Mouse (Mus musculus) colon, adult 2 months (tissue): ENCODE measurements around the gene Olfr926. TPM values are rescaled to one million over a fixed set of nuclear protein-coding genes. Genes with fewer than 3 reads are reported as not detected.

Experiments
- polyA plus RNA-seq: library from polyadenylated mRNA; depleted of rRNA; stranded (reverse); fragments of >200 nt; gene quantifications from 2 replicates; pipeline ENCODE4 v1.2.3, GENCODE M21; 2012; rRNA removed

Gene Olfr926
- not detected in 2 replicates for polyA plus RNA-seq

GRCm38 (mm10) chr9:38876826-38877225 lies at the start of gene Olfr926:
Gene Olfr926 (plus strand): TSS chr9:38877126.

GRCm38 (mm10) chr9:38844149-38844548 lies 32.8 kb upstream of the Olfr926 start, which contains the start of gene Olfr924:
Gene Olfr924 (plus strand): TSS chr9:38844449.

GRCm38 (mm10) chr9:38854760-38855159 lies 22.2 kb upstream of the Olfr926 start, which contains the start of gene Olfr26:
Gene Olfr26 (plus strand): TSS chr9:38855060.

Other genes with a start within 250 kb of the Olfr926 start
- not detected in 2 replicates for gene Olfr916, start 217.3 kb upstream of the Olfr926 start, polyA plus RNA-seq
- gene Olfr917, start 211.3 kb upstream of the Olfr926 start, polyA plus RNA-seq, result not detected in 2 replicates
- gene Olfr918, start 202.5 kb upstream of the Olfr926 start, polyA plus RNA-seq, result not detected in 2 replicates
- gene Olfr919, start 173.5 kb upstream of the Olfr926 start, polyA plus RNA-seq, result not detected in 2 replicates
- 10.5 and 11.0 TPM in 2 replicates for gene Vwa5a, start 158.9 kb upstream of the Olfr926 start, polyA plus RNA-seq
- gene Olfr920, start 124.8 kb upstream of the Olfr926 start, polyA plus RNA-seq, result 0.05 and 0.07 TPM in 2 replicates
- gene Olfr921, start 104.1 kb upstream of the Olfr926 start, polyA plus RNA-seq, result not detected in 2 replicates
- gene Olfr922, start 62.5 kb upstream of the Olfr926 start, polyA plus RNA-seq, result not detected in 2 replicates
- gene Olfr923, start 50.6 kb upstream of the Olfr926 start, polyA plus RNA-seq, result not detected in 2 replicates
- gene Olfr924, start 32.7 kb upstream of the Olfr926 start, polyA plus RNA-seq, result not detected in 2 replicates
- gene Olfr26, start 22.1 kb upstream of the Olfr926 start, polyA plus RNA-seq, result not detected in 2 replicates
- not detected in 2 replicates for gene Olfr930, start 52.7 kb downstream of the Olfr926 start, polyA plus RNA-seq
- gene Olfr933, start 95.2 kb downstream of the Olfr926 start, polyA plus RNA-seq, result not detected in 2 replicates
- not detected in 2 replicates for gene Olfr934, start 111.2 kb downstream of the Olfr926 start, polyA plus RNA-seq
- gene Olfr935, start 122.6 kb downstream of the Olfr926 start, polyA plus RNA-seq, result not detected in 2 replicates
- gene Olfr146, start 146.3 kb downstream of the Olfr926 start, polyA plus RNA-seq, result not detected in 2 replicates
- gene Olfr937, start 187.8 kb downstream of the Olfr926 start, polyA plus RNA-seq, result not detected in 2 replicates
- gene Olfr938, start 201.8 kb downstream of the Olfr926 start, polyA plus RNA-seq, result not detected in 2 replicates